Mouse (Mus musculus) cerebellum, adult 2 months (tissue): ENCODE data around the gene Ankra2. TPM values are rescaled to one million over a fixed set of nuclear protein-coding genes. Genes with fewer than 3 reads are reported as not detected.

Experiments used
- DNase-seq, 2 experiments: peaks; one replicate each; pipeline ENCODE4 v3.0.0; 2021
- H3K27ac ChIP-seq: fragments of 200-500 bp; 2 replicates; pipeline ENCODE4 v1.5.1; 2012; ENCODE audit warnings: low read length, control low read depth, inconsistent platforms; ENCODE audit not compliant: insufficient read depth
- H3K27me3 ChIP-seq: fragments of 200-500 bp; 2 replicates; pipeline ENCODE4 v1.6.1; 2012; ENCODE audit warnings: inconsistent platforms, mild to moderate bottlenecking, low read length, moderate library complexity; ENCODE audit not compliant: control insufficient read depth, insufficient read depth
- H3K4me1 ChIP-seq: fragments of 200-500 bp; 2 replicates; pipeline ENCODE4 v1.6.1; 2011; ENCODE audit warnings: low read length; ENCODE audit not compliant: control insufficient read depth, insufficient read depth
- H3K4me3 ChIP-seq: fragments of 200-500 bp; replicated peaks from 2 replicates; pipeline ENCODE3; 2011; ENCODE audit warnings: mild to moderate bottlenecking, low read depth, low read length, control low read depth; ENCODE audit not compliant: insufficient read depth
- CTCF ChIP-seq: fragments of 200-500 bp; IDR thresholded peaks from 2 replicates; pipeline ENCODE4 v1.5.1; 2011; ENCODE audit warnings: low read depth, mild to moderate bottlenecking, control low read depth, low read length, moderate library complexity, borderline replicate concordance; ENCODE audit not compliant: insufficient read depth
- POLR2A ChIP-seq: fragments of 200-500 bp; IDR thresholded peaks from 2 replicates; pipeline ENCODE4 v1.6.1; 2011; ENCODE audit warnings: low read length, control low read depth, borderline replicate concordance; ENCODE audit not compliant: insufficient read depth
- WGBS: fragments of 180-500 bp; shearing (Covaris S2); methylation state at CpG from one replicate; pipeline ENCODE4 v1.1.7; 2018; 5-methylcytosine and 5-hydroxymethylcytosine counted together
- polyA plus RNA-seq: library from polyadenylated mRNA; depleted of rRNA; stranded (reverse); fragments of >200 nt; gene quantifications from 2 replicates; pipeline ENCODE4 v1.2.3, GENCODE M21; 2012

Ankra2 gene
- polyA plus RNA-seq, 1 experiment = 42.9 TPM

DNA sequence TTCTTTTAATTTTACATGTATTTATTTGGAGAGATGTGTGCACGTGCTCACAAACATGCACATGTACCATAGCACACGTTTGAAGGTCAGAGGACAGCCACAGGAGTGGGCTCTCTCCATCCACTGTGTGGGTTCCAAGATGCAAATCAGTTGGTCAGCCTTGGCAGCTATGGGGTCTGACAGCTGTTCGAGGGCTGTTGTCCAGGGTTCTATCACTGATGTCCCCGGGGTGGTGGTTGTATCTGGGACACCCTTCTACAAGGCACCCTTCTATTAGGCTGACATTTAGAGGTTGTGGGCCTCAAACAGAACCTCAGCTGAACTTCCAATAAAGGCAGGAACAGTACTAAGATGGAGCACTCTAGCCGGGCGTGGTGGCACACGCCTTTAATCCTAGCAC is 13.4 kb downstream of the Ankra2 start:
- TF ChIP-seq CTCF = no peak
- TF ChIP-seq POLR2A = no peak
- WGBS = 76% methylated on average over 7 of the region's 7 CpGs
- no peaks in the 10 kb centered on the region for H3K27me3 ChIP-seq
- H3K4me1 ChIP-seq = no peaks in the 10 kb centered on the region
- no peak overlapping the region for H3K27ac ChIP-seq
- DNase-seq = no peak
- H3K4me3 ChIP-seq = no peak overlapping the region

DNA sequence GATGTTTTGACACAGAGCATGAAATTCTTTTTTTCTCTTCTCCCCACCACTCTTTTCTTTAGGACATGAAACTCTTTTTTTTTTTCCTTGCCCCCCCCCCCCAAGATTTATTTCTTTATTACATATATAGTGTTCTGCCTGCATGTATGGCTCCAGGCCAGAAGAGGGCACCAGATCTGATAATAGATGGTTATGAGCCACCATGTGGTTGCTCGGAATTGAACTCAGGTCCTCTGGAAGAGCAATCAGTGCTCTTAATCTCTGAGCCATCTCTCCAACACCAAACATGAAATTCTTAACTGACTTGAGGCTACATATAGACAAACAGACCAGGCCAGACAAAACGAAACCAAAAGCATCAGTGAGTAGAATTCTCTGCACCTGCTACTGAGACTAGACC is 14.6 kb downstream of the Ankra2 start:
- no peak for DNase-seq
- H3K4me3 ChIP-seq = no peak overlapping the region
- WGBS = 85% methylated on average over 2 of the region's 2 CpGs
- H3K27me3 ChIP-seq = no peaks in the 10 kb centered on the region
- no peaks in the 10 kb centered on the region for H3K4me1 ChIP-seq
- no peak overlapping the region for H3K27ac ChIP-seq
- TF ChIP-seq POLR2A = no peak
- no peak for TF ChIP-seq CTCF

- H3K27me3 ChIP-seq = no peaks in the 10 kb centered on the region; the same call in 1 of the 2 replicates
- H3K27ac ChIP-seq = no peak within 1 kb of the TSS
- no peak for DNase-seq
- no peak within 1 kb of the TSS for H3K4me3 ChIP-seq
- TF ChIP-seq CTCF (no peak), POLR2A (no peak)
- 87% methylated on average over 5 of the region's 5 CpGs for WGBS
- H3K4me1 ChIP-seq = no peaks in the 10 kb centered on the region
Measured at GRCm38 (mm10) chr13:98279686-98280085, 16.8 kb downstream of the Ankra2 start, which contains the start of gene Gm21976. TSS of gene Gm21976 (plus strand) at chr13:98279887.

DNA sequence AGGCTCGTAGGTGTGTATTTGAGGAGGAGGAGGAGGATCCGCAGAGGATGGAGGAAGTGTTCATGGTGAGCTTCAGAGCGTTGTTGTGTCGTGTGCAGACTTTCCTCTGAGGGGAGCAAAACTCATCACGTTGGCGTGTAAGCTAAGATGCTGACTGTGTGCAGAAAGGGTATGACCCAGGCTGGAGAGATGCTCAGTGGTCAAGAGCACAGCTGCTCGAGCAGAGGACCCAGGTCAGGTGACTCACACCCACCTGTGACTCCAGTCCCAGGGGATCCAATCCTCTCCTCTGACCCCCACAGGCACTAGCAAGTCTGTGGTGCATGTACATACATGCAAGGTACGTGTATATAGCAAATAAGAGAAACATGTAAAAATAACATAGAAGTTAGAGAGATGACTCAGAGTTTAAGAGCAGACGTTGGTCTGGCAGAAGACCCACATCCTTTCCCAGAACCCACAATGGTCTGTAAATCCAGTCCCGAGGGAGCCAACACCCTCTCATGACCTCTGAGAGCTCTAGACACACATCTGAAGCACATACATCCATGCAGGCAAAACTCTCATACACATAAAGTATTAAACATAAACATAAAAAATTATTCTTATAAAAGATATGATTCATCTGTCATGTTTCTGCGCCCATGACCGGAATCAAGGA is 18.2 kb downstream of the Ankra2 start:
- Histone ChIP-seq H3K27ac (no peak overlapping the region), H3K4me3 (no peak overlapping the region), H3K27me3 (no peaks in the 10 kb centered on the region; the same call in 1 of the 2 replicates), H3K4me1 (no peaks in the 10 kb centered on the region)
- WGBS = 75% methylated on average over 12 of the region's 12 CpGs
- TF ChIP-seq POLR2A = no peak
- no peak for TF ChIP-seq CTCF
- DNase-seq = no peak

DNA sequence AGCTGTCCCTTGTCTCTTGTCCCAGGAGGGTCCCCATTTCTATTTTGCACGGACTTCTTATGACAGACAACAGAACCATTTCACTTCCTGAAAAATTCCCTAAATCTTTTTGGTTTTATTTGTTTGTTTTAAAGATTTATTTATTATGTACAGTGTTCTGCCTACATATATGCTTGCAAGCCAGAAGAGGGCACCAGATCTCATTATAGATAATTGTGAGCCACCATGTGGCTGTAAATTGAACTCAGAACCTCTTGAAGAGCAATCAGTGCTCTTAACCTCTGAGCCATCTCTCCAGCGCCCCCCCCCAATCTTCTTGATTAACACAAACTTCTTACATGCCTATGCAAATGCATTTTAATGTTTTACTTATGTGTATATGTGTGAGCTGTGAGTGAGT is 27.8 kb downstream of the Ankra2 start:
- Histone ChIP-seq H3K4me3 (no peak overlapping the region), H3K27me3 (no peaks in the 10 kb centered on the region), H3K4me1 (no peaks in the 10 kb centered on the region), H3K27ac (no peak overlapping the region)
- no peak for TF ChIP-seq CTCF
- TF ChIP-seq POLR2A = no peak
- 30% methylated on average over 2 of the region's 2 CpGs for WGBS
- DNase-seq = no peak

GRCm38 (mm10) chr13:98291712-98292111 is 28.8 kb downstream of the Ankra2 start:
- no peak for TF ChIP-seq POLR2A
- TF ChIP-seq CTCF = no peak
- WGBS = 86% methylated on average over 8 of the region's 8 CpGs
- Histone ChIP-seq H3K27ac (no peak overlapping the region), H3K4me3 (no peak overlapping the region), H3K27me3 (no peaks in the 10 kb centered on the region), H3K4me1 (no peaks in the 10 kb centered on the region)
- no peak for DNase-seq

DNA sequence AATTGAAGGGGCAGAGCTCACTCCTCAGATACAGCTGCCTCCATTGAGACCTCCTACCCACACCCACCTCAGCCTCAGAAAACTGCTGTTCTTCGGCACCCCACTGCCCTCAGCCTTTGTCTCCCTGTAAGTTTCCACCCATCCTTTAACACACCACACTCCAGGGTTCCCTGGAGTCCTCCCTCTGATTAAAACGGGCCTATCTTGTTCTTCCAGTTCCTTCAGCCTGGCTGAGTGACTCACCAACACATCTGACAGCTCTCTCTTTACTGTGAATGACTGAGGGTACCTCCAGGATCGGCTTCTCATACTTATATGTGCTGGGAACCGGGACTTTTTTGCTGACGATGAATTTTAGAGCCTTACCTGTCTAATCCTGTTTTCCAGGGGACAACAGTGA is 33.2 kb downstream of the Ankra2 start:
- WGBS = 35% methylated on average over 5 of the region's 5 CpGs
- TF ChIP-seq POLR2A (no peak), CTCF (no peak)
- Histone ChIP-seq H3K4me3 (no peak overlapping the region), H3K27me3 (no peaks in the 10 kb centered on the region), H3K4me1 (no peaks in the 10 kb centered on the region), H3K27ac (no peak overlapping the region)
- DNase-seq = no peak

DNA sequence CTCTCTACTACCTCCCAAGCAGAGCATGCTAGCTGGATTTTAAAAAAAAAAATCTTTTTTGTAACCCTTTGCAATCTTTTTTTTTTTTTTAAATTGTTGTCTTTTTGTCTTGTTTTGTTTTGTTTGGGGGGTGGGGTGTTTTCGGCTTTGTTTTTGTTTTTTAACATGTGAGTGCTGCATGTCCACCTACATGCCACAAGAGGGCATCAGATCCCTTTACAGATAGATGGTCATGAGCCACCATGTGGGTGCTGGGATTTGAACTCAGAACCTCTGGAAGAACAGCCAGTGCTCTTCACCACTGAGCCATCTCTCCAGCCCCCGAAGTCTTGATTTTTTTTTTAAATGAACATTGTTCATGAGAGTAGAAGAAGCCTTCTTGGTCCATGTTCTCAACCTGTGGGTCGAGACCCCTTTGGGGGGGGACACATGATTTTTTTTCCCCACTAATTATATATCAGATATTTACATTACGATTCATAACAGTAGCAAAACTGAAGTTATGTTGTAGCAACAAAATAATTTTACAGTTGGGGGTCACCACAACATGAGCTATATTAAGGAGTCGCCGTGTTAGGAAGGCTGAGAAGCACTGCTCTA is 35.1 kb downstream of the Ankra2 start:
- WGBS = 93% methylated on average over 6 of the region's 6 CpGs
- no peaks in the 10 kb centered on the region for H3K4me1 ChIP-seq
- no peak overlapping the region for H3K27ac ChIP-seq
- H3K4me3 ChIP-seq = no peak overlapping the region
- TF ChIP-seq CTCF = no peak
- TF ChIP-seq POLR2A = no peak
- H3K27me3 ChIP-seq = no peaks in the 10 kb centered on the region
- DNase-seq = no peak
